Mouse (Mus musculus) heart, postnatal 0 days (tissue): ENCODE results near the gene Aup1.

ENCODE experiments used
- CTCF ChIP-seq: IDR thresholded peaks from 2 replicates; pipeline ENCODE4 v1.5.1; 2016; ENCODE audit warnings: antibody characterized with exemption, control low read depth, low read depth
- EP300 ChIP-seq: IDR thresholded peaks from 2 replicates; pipeline ENCODE4 v1.6.1; 2016; ENCODE audit warnings: antibody characterized with exemption, low read depth

DNA sequence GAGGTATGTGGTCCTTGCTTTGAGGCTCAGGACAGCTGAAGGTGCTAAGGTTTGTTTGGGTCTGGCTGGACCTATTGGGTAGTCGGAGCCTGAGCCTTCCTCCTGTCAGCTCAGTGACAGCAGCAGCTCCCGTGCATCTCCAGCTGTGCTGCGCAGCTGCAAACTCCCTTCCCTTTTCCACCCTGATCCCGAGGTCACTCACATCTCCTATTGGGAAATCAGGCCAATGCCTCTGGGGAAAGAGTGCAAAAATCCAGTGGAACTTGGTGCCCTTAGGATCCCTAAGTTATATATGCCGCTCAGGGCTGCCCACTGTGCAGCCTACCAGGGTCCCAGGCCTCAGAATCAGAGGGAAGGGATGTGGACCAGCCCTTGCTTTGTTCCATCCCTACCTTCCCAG, 29.2 kb downstream of the Aup1 start:
- no peak for TF ChIP-seq CTCF
- TF ChIP-seq EP300, result no peak
